In the genomic region with DNA sequence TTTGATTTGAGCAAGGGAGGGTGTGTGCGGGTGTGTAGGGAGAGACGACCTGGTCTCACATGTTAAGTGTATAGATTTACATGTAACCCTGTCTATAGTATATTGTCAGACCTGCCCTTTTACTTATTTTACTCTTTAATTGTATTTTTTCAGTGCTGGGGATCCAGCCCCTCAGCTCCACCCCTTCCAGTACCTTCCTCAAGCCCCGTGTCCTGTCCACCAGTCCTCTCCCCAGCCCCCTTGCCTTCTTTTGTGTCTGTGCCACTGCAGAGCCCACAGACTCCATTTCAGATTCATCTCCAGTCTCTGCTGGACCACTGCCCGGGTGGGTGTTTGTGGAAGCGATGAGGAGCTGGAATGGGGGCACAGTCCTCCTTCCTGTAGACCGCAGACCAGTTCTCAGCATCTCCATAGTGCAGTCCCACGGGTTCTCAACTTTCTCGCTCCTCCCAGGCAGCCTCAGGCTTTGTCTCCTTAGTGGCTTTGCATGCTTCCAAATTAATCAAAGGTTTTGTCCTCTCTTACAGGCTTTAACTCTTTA, we compare ENCODE assay signal across 13 mouse cellular contexts. TPM values are rescaled to one million over a fixed set of nuclear protein-coding genes. Genes with fewer than 3 reads are reported as not detected.
DNase-seq lines count a peak whose midpoint lies in the region; ATAC-seq and TF ChIP-seq lines count a peak whose summit lies in the region.
"Had no signal": no experiment of that assay in that cellular context is flagged by ENCODE, and none has a peak within 500 bp of the region (broad histone marks: within the 10 kb centered on the region; RNA-seq: fewer than 3 reads in every experiment).

No protein-coding gene starts in this region.

- peak overlapping the region; percentile 46 to 58 for H3K27ac ChIP-seq in heart, embryonic 14.5 days (replicated peaks in 1 of 2; ENCODE audit: control insufficient read depth in 1 of 2, insufficient read depth in 1 of 2, low read depth in 2 of 2, low read length in 2 of 2)
- H3K27ac ChIP-seq in forebrain, embryonic 13.5 days: peak overlapping the region; percentile 96
- H3K27ac ChIP-seq in limb, embryonic 12.5 days: peak overlapping the region; percentile 66; the same call in 1 of the 2 replicates
- H3K27ac ChIP-seq: liver, embryonic 14.5 days had no signal

- H3K27me3 ChIP-seq in heart, embryonic 14.5 days (ENCODE audit: control insufficient read depth, insufficient read depth, low read length): no peaks in the 10 kb centered on the region
- H3K27me3 ChIP-seq in E14TG2a.4 (ENCODE audit: insufficient read depth, low read length): no peaks in the 10 kb centered on the region
- no peaks in the 10 kb centered on the region for H3K27me3 ChIP-seq in forebrain, embryonic 13.5 days
- no peaks in the 10 kb centered on the region for H3K27me3 ChIP-seq in limb, embryonic 12.5 days
- H3K27me3 ChIP-seq: CH12.LX had no signal

- no peaks in the 10 kb centered on the region for H3K9me3 ChIP-seq in heart, embryonic 14.5 days (ENCODE audit: control insufficient read depth, low read length)
- H3K9me3 ChIP-seq in E14TG2a.4 (ENCODE audit: low read length): peaks cover 88% of the 10 kb centered on the region
- H3K9me3 ChIP-seq in forebrain, embryonic 13.5 days (replicated peaks): no peaks in the 10 kb centered on the region
- no peaks in the 10 kb centered on the region for H3K9me3 ChIP-seq in limb, embryonic 12.5 days

- DNase-seq in heart, postnatal 14 days: no peak
- no peak for DNase-seq in urinary bladder, postnatal 4 days (ENCODE audit: low spot score in 2 of 2)
- DNase-seq in liver: no peak
- no peak for DNase-seq in urinary bladder, adult 2 months (ENCODE audit: low spot score)
- DNase-seq: adrenal gland, postnatal 25 days; kidney, postnatal 10 days; thymus, adult 2 months had no signal

- intact Hi-C loops in heart, postnatal 14 days (cut with DNase I): no loop called here

- H3K4me1 ChIP-seq in heart, embryonic 14.5 days (ENCODE audit: control insufficient read depth in 2 of 2, insufficient read depth in 2 of 2, low read length in 2 of 2): peaks cover 67 to 90% of the 10 kb centered on the region in 2 experiments
- H3K4me1 ChIP-seq in E14TG2a.4 (replicated peaks; ENCODE audit: low read depth, low read length): peaks cover 51% of the 10 kb centered on the region
- peaks cover 80% of the 10 kb centered on the region for H3K4me1 ChIP-seq in forebrain, embryonic 13.5 days
- peaks cover 78% of the 10 kb centered on the region for H3K4me1 ChIP-seq in limb, embryonic 12.5 days (replicated peaks)

- no peak overlapping the region for H3K4me2 ChIP-seq in heart, embryonic 14.5 days (ENCODE audit: low read length)
- peak overlapping the region; percentile 28 for H3K4me2 ChIP-seq in forebrain, embryonic 13.5 days
- no peak overlapping the region for H3K4me2 ChIP-seq in limb, embryonic 12.5 days

- peak overlapping the region; percentile 45 for H3K9ac ChIP-seq in heart, embryonic 14.5 days (ENCODE audit: low read length)
- H3K9ac ChIP-seq in forebrain, embryonic 13.5 days: peak overlapping the region; percentile 46
- no peak overlapping the region for H3K9ac ChIP-seq in limb, embryonic 12.5 days (replicated peaks)
- H3K9ac ChIP-seq: liver, embryonic 14.5 days had no signal

- no peak overlapping the region for H3K4me3 ChIP-seq in heart, embryonic 14.5 days (ENCODE audit: control insufficient read depth in 1 of 2, insufficient read depth in 1 of 2, low read depth in 1 of 2, low read length in 2 of 2)
- H3K4me3 ChIP-seq in E14TG2a.4 (replicated peaks; ENCODE audit: low read length): peak overlapping the region; percentile 41
- H3K4me3 ChIP-seq in forebrain, embryonic 13.5 days: no peak overlapping the region
- no peak overlapping the region for H3K4me3 ChIP-seq in limb, embryonic 12.5 days (replicated peaks)

- no peak for TF ChIP-seq CTCF in E14TG2a.4 (conservative IDR thresholded peaks at IDR 0.05; ENCODE audit: low read length)

- WGBS in heart, embryonic 14.5 days: 61% methylated on average over 8 of the region's 8 CpGs
- WGBS in forebrain, embryonic 13.5 days: 18% methylated on average over 8 of the region's 8 CpGs
- 57% methylated on average over 8 of the region's 8 CpGs for WGBS in limb, embryonic 12.5 days

- no peak for ATAC-seq in heart, embryonic 14.5 days (ENCODE audit: insufficient number of reproducible peaks, insufficient read depth, low FRiP score, low read depth)
- 0 out of 2 replicates have a peak, but pooled peaks have one; percentile 7 for ATAC-seq in forebrain, embryonic 13.5 days
- ATAC-seq in limb, embryonic 12.5 days (ENCODE audit: insufficient number of reproducible peaks, insufficient read depth, low FRiP score, low TSS enrichment, low read depth): no peak

- no peaks in the 10 kb centered on the region for H3K36me3 ChIP-seq in heart, embryonic 14.5 days (ENCODE audit: control insufficient read depth, insufficient read depth, low read length)
- H3K36me3 ChIP-seq in E14TG2a.4 (ENCODE audit: insufficient read depth, low read length): peaks cover 55% of the 10 kb centered on the region
- H3K36me3 ChIP-seq in forebrain, embryonic 13.5 days (ENCODE audit: poor library complexity, severe bottlenecking): no peaks in the 10 kb centered on the region
- H3K36me3 ChIP-seq in limb, embryonic 12.5 days: no peaks in the 10 kb centered on the region

RNA-seq across cellular contexts. Expression of a gene that starts 37.1 kb away (rescaled TPM):
- 41.3 and 42.1 TPM in 2 replicates for polyA plus RNA-seq in heart, embryonic 14.5 days (2014; fragmentation: Nextera tagmentation; extraction: Ambion mirVana)
- 100 to 1,000 TPM; 323 to 335 TPM for total RNA-seq in heart, postnatal 14 days (2021)
- 49.7 and 49.9 TPM in 2 replicates for polyA plus RNA-seq in forebrain, embryonic 13.5 days (2015; fragmentation: Nextera tagmentation; extraction: Ambion mirVana)
- polyA plus RNA-seq in limb, embryonic 12.5 days (2016; fragmentation: Nextera tagmentation; extraction: Ambion mirVana): 15.2 and 16.3 TPM in 2 replicates
- 35.9 and 51.4 TPM in 2 replicates for polyA plus RNA-seq in urinary bladder, adult 2 months (2012; rRNA removed)

RNA-seq across cellular contexts. Expression of a gene that starts 57.4 kb away (rescaled TPM):
- polyA plus RNA-seq in heart, embryonic 14.5 days (2014; fragmentation: Nextera tagmentation; extraction: Ambion mirVana): 87.5 and 95.4 TPM in 2 replicates
- 1 to 10 TPM in 1 of 2 experiments, under 1 TPM in 1; 0.49 to 1.0 TPM for total RNA-seq in heart, postnatal 14 days (2021)
- 164 and 177 TPM in 2 replicates for polyA plus RNA-seq in forebrain, embryonic 13.5 days (2015; fragmentation: Nextera tagmentation; extraction: Ambion mirVana)
- 193 and 212 TPM in 2 replicates for polyA plus RNA-seq in limb, embryonic 12.5 days (2016; fragmentation: Nextera tagmentation; extraction: Ambion mirVana)
- 2.4 and 2.9 TPM in 2 replicates for polyA plus RNA-seq in urinary bladder, adult 2 months (2012; rRNA removed)

Comparison
In these comparisons a context has a peak if more than half of its experiments do, and no peak if none do; other contexts are left out.
1. RNA of a gene that starts 57.4 kb away (polyA plus RNA-seq): 193 to 212 TPM in limb, embryonic 12.5 days, 164 to 177 TPM in forebrain, embryonic 13.5 days and 87.5 to 95.4 TPM in heart, embryonic 14.5 days; 2.4 to 2.9 TPM in urinary bladder, adult 2 months; every median in the first group is over 10 times any median in the second.
2. Peak in every context shown above with its lines, with median percentiles within 50 percentile points of each other: H3K27ac ChIP-seq.